Mouse (Mus musculus) ovary, adult 18-20 months (tissue): ENCODE data around the gene Taar8c.
A peak's percentile ranks its signal among the peaks of the same experiment; 100 is the strongest.
"Not testable (repeated sequence)": the region's sequence is repeated elsewhere in the genome, so short reads cannot be mapped to it uniquely, and the experiment has no call there.

Experiments
- DNase-seq: peaks from one replicate; pipeline ENCODE4 v3.0.0; 2022; ENCODE audit warnings: low spot score, mixed read lengths

Gene Taar8c

GRCm38 (mm10) chr10:24101812-24102211, at the start of gene Taar8c:
Taar8c (minus strand) TSS chr10:24101912.
- not testable (repeated sequence) for DNase-seq

- DNase-seq: no peak
Measured at GRCm38 (mm10) chr10:24150086-24150485, 48.4 kb upstream of the Taar8c start.

DNA sequence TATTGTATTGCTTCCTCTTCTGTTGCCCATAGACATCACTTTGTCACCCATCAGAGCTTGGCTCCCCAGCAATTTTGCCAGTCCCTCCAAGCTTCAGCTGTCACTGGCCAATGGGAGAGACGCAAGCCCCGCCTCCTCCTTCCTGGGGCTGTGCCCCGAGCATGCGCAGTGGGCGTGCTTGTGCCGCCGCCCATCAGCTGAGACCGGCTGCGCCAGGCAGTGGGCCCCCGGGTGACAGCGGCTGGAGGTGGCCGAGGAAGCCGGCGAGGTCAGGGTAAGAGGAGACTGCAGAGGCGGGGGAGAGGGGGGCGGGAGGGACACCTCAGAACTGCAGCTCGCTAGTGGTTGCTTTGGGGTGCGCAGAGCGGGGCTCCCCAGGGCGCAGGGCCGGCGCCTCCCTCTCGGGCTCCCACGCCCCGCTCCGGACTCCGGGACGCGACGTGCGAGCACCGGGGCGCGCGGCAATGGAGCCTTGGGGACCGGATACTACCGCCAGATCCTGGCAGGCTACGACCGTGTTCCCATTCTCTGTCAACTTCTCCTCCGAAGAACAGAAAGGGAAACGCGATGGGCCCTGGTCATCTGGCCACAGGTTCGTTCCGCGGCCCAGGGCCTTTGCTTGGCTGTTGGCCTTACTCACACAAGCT, 47.5 kb upstream of the Taar8c start, which contains the start of gene Stx7:
TSS of gene Stx7 (plus strand) at position 168 of the 647 bp plus-strand sequence.
- DNase-seq: peak; percentile 88

- DNase-seq: no peak
Measured at GRCm38 (mm10) chr10:24142735-24143134, 41.0 kb upstream of the Taar8c start.

- DNase-seq: no peak
Measured at GRCm38 (mm10) chr10:24138623-24139261, 37.0 kb upstream of the Taar8c start.

DNA sequence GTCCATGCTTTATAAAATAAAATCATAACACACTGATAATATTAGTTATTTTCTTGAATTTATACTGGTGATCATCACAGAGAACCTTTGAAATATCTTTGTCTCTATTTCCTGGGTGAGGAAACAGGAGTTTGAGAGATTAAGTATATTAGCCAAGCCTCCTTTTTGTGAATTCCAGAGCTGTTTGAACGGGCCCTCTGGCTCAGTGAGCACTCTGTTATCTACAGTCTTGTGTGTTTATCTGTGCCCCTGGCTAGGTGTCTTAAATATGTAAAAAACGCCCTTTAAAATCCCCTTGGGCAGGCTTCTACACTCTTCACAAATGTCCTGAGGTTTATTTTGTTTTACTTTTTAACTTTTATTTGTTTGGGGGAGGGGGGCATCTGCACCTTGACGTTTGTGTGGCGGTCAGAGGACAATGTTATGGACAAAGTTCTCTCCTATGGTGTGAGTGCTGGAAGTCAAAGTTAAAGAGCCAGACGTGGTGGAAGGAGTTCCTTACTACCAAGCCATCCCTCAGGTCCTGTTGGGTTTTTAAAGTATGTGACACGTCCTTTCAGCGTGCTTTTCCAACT, 32.4 kb upstream of the Taar8c start:
- no peak for DNase-seq

GRCm38 (mm10) chr10:24133132-24133531, 31.4 kb upstream of the Taar8c start:
- no peak for DNase-seq

DNA sequence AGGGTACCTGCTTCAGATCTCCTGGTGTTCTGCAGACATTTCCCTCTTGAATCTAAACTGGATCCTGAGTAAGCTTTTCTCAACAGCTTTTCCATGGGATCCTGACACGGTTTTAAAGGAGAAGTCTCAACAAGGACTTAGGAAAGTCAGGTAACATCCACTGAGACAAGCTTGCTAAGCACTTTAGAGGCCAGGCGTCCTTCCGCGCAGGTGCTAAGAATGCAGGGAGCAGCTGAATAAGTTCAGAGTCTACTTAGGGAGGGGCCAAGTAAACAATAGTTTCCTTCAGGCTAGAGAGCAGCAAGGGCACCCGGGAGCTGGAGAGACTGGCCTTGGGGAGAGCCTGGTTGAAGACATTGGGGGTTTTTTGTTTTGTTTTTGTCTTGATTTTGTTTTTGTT, 30.6 kb upstream of the Taar8c start:
- peak; percentile 5 for DNase-seq

DNA sequence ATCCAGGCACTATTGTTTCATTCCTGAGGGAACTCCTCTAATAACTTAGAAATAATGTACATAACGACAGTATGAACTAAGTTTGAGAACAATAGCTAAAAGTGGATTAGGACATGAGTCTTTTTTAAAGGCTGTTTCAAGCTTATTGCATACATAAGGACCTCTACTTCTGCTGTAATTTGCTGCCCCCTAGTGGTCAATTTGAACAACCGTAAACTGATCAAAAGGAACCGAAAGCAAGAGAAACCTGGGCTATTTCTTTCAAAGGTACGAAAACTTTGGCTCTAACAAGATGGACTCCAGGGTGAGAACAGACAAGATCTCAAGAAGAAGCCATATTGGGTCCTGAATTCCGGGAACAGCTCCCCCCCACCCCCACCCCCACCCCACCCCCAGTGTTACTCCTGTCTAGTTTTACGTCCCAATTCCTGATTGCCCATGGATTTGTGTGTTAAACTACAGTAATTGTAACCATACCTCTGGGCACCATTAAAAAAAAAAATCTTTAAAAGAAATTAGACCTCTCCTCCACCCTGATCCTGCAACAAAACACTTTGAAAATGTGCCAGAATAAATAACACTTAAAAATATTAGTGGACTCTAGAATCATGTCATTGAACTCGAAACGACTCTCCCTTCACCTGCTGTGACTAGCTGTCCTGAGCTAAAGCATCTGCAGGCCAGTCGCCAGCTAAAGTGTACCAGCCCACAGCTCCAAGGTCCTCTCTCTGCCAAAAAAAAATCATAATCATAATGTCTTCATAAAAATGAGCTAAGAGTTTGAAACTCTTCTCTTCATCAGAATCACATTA, 29.9 kb upstream of the Taar8c start:
- peak; percentile 10 for DNase-seq

DNA sequence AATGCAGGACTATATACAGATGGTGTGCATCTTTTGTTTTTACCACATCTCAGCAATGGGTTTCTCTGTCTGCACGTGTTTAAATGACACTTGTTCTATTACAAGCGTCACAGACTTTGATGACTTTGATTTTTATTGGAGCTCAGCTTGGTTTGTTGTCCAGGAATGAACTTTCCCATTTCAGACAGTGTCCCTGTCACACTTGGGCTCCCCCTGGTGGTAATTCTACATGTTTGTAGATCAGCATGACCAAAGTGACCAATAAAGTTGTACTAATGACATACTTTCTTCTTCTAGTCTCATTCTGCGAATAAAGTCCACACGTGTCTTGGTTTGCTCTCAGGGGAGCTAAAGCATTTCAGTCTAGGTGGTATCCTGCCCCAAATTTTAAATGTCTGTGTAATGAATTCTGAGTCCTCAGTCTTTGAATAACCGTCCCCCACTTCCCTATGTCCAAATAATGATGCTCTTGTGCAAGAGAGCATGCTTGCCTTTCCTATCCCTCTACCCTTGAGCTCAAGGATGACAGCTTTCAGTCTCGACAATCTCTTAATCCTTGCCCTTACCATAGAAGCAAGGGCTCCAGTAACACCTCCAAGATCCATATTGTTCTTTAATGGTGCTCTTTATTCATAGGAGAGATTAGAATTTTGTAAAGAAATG, 9.5 kb upstream of the Taar8c start:
- DNase-seq: no peak

DNA sequence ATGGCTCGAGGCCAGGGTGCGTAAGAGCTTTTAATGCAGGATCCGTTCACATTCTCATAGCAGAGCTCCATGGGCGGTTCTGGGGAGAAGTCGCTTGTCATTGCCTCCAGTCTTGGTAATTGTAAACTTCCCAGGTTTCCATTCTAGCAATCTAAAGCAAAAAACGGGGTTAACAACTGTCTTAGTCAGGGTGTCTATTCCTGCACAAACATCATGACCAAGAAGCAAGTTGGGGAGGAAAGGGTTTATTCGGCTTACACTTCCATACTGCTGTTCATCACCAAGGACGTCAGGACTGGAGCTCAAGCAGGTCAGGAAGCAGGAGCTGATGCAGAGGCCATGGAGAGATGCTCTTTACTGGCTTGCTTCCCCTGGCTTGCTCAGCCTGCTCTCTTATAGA, 7.7 kb upstream of the Taar8c start, which contains the start of gene Taar9:
TSS of gene Taar9 (minus strand) at position 101 of the 400 bp plus-strand sequence.
- not testable (repeated sequence) for DNase-seq

DNA sequence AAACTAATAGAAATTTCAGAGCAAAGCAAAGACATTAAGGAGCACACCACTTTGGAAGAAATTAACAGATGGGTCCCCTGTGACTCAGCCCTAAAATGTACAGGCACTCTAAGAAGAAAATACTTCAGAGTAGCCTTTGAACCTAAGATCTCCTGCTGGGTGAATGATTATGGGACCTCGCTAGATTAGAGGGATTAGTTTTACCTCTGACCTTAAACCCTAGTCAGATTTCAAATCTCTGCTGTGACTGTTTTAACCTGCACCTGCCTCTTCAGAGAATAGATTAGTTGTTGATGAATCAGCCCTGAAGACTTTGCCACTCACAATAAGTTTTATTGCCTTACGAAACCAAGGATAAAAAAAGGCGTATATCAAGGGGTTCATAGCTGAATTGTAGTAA, 6.5 kb upstream of the Taar8c start:
- DNase-seq: no peak

- no peak for DNase-seq
Measured at GRCm38 (mm10) chr10:24107747-24108146, 6.0 kb upstream of the Taar8c start.

- not testable (repeated sequence) for DNase-seq
Measured at GRCm38 (mm10) chr10:24103299-24103698, 1.6 kb upstream of the Taar8c start.

- not testable (repeated sequence) for DNase-seq
Measured at GRCm38 (mm10) chr10:24097010-24097409, 4.7 kb downstream of the Taar8c start.

DNA sequence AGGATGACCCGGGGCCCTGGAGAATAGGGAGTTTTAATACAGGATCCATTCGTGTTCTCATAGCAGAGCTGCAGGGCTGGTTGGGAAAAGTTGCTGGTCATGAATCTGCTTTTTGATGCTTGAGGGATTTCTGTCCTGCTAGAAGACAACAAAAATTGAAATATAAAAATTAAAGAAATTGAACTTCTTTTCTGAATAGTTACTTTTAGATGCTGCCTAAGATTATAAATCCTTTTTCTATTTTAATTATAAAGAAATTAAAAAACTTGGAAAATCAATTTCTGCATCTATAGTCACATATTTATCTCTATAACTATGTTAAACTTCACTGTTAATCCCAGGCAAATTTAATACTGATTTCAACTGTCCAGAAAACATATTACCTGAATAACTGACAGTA, 9.5 kb downstream of the Taar8c start, which contains the start of gene Taar8b:
TSS of gene Taar8b (minus strand) at position 101 of the 400 bp plus-strand sequence.
- DNase-seq: no peak

DNA sequence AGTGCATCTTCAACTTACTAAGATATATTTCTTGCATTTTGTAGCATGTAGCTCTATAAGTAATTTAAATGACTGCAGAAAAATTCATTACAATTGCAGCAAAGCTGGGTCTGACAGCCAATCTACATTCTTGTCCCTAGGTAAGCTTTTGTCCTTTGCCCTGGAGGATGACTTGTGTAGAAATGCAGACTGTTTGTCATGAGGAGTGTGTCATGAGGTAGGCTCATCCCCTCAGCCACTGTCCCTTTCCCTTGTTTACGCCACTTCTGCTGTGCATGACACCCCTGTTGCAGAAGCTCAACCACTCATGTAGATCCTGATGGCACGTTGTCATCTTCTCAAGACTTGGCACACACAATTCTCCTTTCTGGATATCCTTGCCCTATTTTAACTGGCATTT, 14.5 kb downstream of the Taar8c start:
- DNase-seq: no peak

DNA sequence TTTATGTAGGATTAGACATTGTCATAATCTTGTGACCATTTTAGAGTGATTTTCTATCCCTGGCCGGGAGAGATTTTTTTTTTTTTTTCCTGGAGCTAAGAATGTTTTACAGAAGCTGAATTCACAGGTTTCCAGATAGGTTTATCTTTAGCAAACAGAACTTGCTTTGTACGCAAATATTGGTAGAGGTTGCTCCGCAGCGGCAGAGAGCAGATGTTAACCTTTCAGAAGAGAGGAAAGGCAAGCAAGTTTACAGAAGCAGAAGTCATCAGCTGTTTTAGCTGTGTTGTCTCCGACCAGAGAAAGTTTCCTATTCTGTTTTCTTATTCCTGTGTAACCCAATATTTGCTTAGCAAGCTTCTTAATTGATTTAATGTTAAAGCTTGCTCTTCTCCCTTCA, 15.2 kb downstream of the Taar8c start:
- DNase-seq: no peak

DNA sequence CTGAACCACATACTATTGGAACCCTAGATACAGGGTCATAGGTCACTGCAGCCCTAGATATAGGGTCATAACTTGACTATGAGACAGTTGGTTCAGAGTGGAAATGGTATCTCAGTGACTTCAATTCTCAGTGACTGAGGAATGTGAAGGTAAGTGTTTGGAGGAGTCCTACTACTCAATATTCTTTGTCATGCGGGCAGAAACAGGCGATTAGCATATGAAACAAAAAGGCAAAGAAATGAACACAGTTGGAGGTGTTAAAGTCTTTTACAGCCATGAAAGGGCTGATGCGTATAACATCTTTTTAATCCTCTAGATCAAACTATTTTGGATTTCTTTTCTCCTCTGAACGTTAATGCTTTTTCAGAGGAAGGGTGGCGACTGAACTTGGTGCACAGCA, 15.8 kb downstream of the Taar8c start:
- no peak for DNase-seq

DNA sequence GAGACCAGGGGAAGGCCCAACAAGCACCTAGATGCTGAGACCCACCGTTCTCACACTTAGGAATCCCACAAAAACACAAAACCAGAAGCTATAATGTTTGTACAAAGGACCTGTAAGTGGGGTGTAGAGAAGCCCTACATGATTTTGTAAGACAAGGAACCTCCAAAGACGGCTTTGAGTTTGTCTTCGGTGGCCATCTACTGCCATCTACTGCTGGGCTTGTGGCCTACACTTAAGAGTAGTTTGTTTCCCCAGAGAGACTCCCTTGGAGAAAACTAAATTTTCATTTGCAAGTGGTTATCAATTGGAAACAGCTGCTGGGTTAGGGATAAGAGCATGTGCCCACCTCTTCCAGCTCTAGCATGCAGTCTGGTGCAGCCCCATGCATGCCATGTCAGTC, 21.5 kb downstream of the Taar8c start:
- DNase-seq: no peak

DNA sequence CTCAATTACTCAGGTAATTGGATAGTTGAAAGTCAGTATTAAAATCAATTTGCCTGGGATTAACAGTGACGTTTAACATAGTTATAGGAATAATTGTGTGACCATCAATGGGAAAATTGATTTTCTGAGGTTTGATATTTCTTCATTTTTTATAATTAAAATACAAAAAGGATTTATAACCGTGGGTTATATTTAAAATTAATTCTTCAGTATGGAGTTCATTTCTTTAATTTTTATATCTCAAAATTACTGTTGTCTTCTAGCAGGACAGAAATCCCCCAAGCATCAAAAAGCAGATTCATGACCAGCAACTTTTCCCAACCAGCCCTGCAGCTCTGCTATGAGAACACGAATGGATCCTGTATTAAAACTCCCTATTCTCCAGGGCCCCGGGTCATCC, 25.5 kb downstream of the Taar8c start, which contains the start of gene Taar8a:
TSS of gene Taar8a (plus strand) at position 301 of the 400 bp plus-strand sequence.
- not testable (repeated sequence) for DNase-seq

- DNase-seq: not testable (repeated sequence)
Measured at GRCm38 (mm10) chr10:24074751-24075150, 27.0 kb downstream of the Taar8c start.
